Mouse (Mus musculus): ENCODE data around the gene Snx3. TPM values are rescaled to one million over a fixed set of nuclear protein-coding genes. Genes with fewer than 3 reads are reported as not detected.

Snx3 gene
- polyA plus RNA-seq, 1 experiment: not detected

GRCm38 (mm10) chr10:42500611-42501010 lies 1.2 kb upstream of the Snx3 start:
- TF ChIP-seq POLR2A (IDR thresholded peaks at IDR 0.05; ENCODE audit: insufficient read depth, low read depth, low read length) (no peak), CTCF (IDR thresholded peaks at IDR 0.05; ENCODE audit: insufficient read depth, low read depth, low read length) (no peak)
- Histone ChIP-seq H3K4me1 (ENCODE audit: control insufficient read depth, insufficient read depth, low read length) (no peaks in the 10 kb centered on the region), H3K27ac (ENCODE audit: insufficient read depth, low read depth, low read length) (no peak overlapping the region), H3K4me3 (ENCODE audit: insufficient read depth, low read depth, low read length) (no peak overlapping the region)
- 93% methylated on average over 8 of the region's 8 CpGs for WGBS

- 79% methylated on average over 5 of the region's 5 CpGs for WGBS
- TF ChIP-seq POLR2A (IDR thresholded peaks at IDR 0.05; ENCODE audit: insufficient read depth, low read depth, low read length): no peak
- no peak for TF ChIP-seq CTCF (IDR thresholded peaks at IDR 0.05; ENCODE audit: insufficient read depth, low read depth, low read length)
- H3K27ac ChIP-seq (ENCODE audit: insufficient read depth, low read depth, low read length): peak overlapping the region; percentile 78
- no peaks in the 10 kb centered on the region for H3K4me1 ChIP-seq (ENCODE audit: control insufficient read depth, insufficient read depth, low read length)
- peak overlapping the region; percentile 8; the same call in 1 of the 2 replicates for H3K4me3 ChIP-seq (ENCODE audit: insufficient read depth, low read depth, low read length)
Observed at GRCm38 (mm10) chr10:42501161-42501560, 669 bp upstream of the Snx3 start.

GRCm38 (mm10) chr10:42502349-42503111 lies 700 bp downstream of the Snx3 start:
- TF ChIP-seq CTCF (IDR thresholded peaks at IDR 0.05; ENCODE audit: insufficient read depth, low read depth, low read length) (no peak), POLR2A (IDR thresholded peaks at IDR 0.05; ENCODE audit: insufficient read depth, low read depth, low read length) (no peak; the same call in 1 of the 2 replicates)
- Histone ChIP-seq H3K27ac (ENCODE audit: insufficient read depth, low read depth, low read length) (peak overlapping the region; percentile 96), H3K4me1 (ENCODE audit: control insufficient read depth, insufficient read depth, low read length) (no peaks in the 10 kb centered on the region), H3K4me3 (ENCODE audit: insufficient read depth, low read depth, low read length) (peak overlapping the region; percentile 78)
- WGBS: under 1% methylated on average over 55 of the region's 55 CpGs

GRCm38 (mm10) chr10:42504096-42504710 lies 2.4 kb downstream of the Snx3 start:
- no peak overlapping the region for H3K4me3 ChIP-seq (ENCODE audit: insufficient read depth, low read depth, low read length)
- H3K4me1 ChIP-seq (ENCODE audit: control insufficient read depth, insufficient read depth, low read length): no peaks in the 10 kb centered on the region
- H3K27ac ChIP-seq (ENCODE audit: insufficient read depth, low read depth, low read length): no peak overlapping the region
- WGBS: 86% methylated on average over 10 of the region's 10 CpGs
- TF ChIP-seq CTCF (IDR thresholded peaks at IDR 0.05; ENCODE audit: insufficient read depth, low read depth, low read length) (no peak), POLR2A (IDR thresholded peaks at IDR 0.05; ENCODE audit: insufficient read depth, low read depth, low read length) (no peak)

GRCm38 (mm10) chr10:42510141-42510540 lies 8.3 kb downstream of the Snx3 start:
- WGBS: 83% methylated on average over 6 of the region's 6 CpGs
- TF ChIP-seq POLR2A (IDR thresholded peaks at IDR 0.05; ENCODE audit: insufficient read depth, low read depth, low read length): no peak
- no peak for TF ChIP-seq CTCF (IDR thresholded peaks at IDR 0.05; ENCODE audit: insufficient read depth, low read depth, low read length)

GRCm38 (mm10) chr10:42511184-42512135 lies 9.6 kb downstream of the Snx3 start:
- WGBS: 88% methylated on average over 6 of the region's 6 CpGs
- H3K4me3 ChIP-seq (ENCODE audit: insufficient read depth, low read depth, low read length): no peak overlapping the region
- TF ChIP-seq CTCF (IDR thresholded peaks at IDR 0.05; ENCODE audit: insufficient read depth, low read depth, low read length) (no peak), POLR2A (IDR thresholded peaks at IDR 0.05; ENCODE audit: insufficient read depth, low read depth, low read length) (no peak)
- H3K4me1 ChIP-seq (ENCODE audit: control insufficient read depth, insufficient read depth, low read length): no peaks in the 10 kb centered on the region
- no peak overlapping the region for H3K27ac ChIP-seq (ENCODE audit: insufficient read depth, low read depth, low read length)

More at GRCm38 (mm10) chr10:42510141-42510540, 8.3 kb downstream of the Snx3 start:
- H3K4me1 ChIP-seq (ENCODE audit: control insufficient read depth, insufficient read depth, low read length): no peaks in the 10 kb centered on the region
- H3K4me3 ChIP-seq (ENCODE audit: insufficient read depth, low read depth, low read length): no peak overlapping the region
- H3K27ac ChIP-seq (ENCODE audit: insufficient read depth, low read depth, low read length): no peak overlapping the region

GRCm38 (mm10) chr10:42514125-42514524 lies 12.3 kb downstream of the Snx3 start:
- Histone ChIP-seq H3K27ac (ENCODE audit: insufficient read depth, low read depth, low read length) (no peak overlapping the region), H3K4me1 (ENCODE audit: control insufficient read depth, insufficient read depth, low read length) (no peaks in the 10 kb centered on the region), H3K4me3 (ENCODE audit: insufficient read depth, low read depth, low read length) (no peak overlapping the region)
- TF ChIP-seq POLR2A (IDR thresholded peaks at IDR 0.05; ENCODE audit: insufficient read depth, low read depth, low read length) (no peak), CTCF (IDR thresholded peaks at IDR 0.05; ENCODE audit: insufficient read depth, low read depth, low read length) (no peak)

- no peak for TF ChIP-seq POLR2A (IDR thresholded peaks at IDR 0.05; ENCODE audit: insufficient read depth, low read depth, low read length)
- no peak for TF ChIP-seq CTCF (IDR thresholded peaks at IDR 0.05; ENCODE audit: insufficient read depth, low read depth, low read length)
- 0 out of 2 replicates have a peak, but pooled peaks cover 2% of the 10 kb centered on the region for H3K4me1 ChIP-seq (ENCODE audit: control insufficient read depth, insufficient read depth, low read length)
- H3K27ac ChIP-seq (ENCODE audit: insufficient read depth, low read depth, low read length): no peak overlapping the region
- H3K4me3 ChIP-seq (ENCODE audit: insufficient read depth, low read depth, low read length): no peak overlapping the region
- 90% methylated on average over 8 of the region's 8 CpGs for WGBS
Observed at GRCm38 (mm10) chr10:42518363-42518762, 16.5 kb downstream of the Snx3 start.
